Mouse (Mus musculus): ENCODE measurements at regions not wholly inside any gene's neighbourhood (a gene's known extent, or its start where the extent isn't known, plus 50 kb on each side); places are given as distances from the start of the nearest gene placed in this dataset.

- TF ChIP-seq CTCF (IDR thresholded peaks at IDR 0.05; ENCODE audit: low read depth) (no peak), EP300 (IDR thresholded peaks at IDR 0.05; ENCODE audit: low read depth) (no peak)
Measured at GRCm38 (mm10) chr6:13748931-13749638, 71.3 kb upstream of the Bmt2 start.
